Mouse (Mus musculus): ENCODE measurements around the gene Kcnma1. TPM values are rescaled to one million over a fixed set of nuclear protein-coding genes. Genes with fewer than 3 reads are reported as not detected.

Gene Kcnma1
- polyA plus RNA-seq, 1 experiment = 0.29 TPM

- no peak for TF ChIP-seq CTCF (IDR thresholded peaks at IDR 0.05; ENCODE audit: extremely low read depth, insufficient read depth, insufficient read length, insufficient replicate concordance)
- TF ChIP-seq POLR2A (IDR thresholded peaks at IDR 0.05; ENCODE audit: low read depth, low read length) = no peak
- no peaks in the 10 kb centered on the region for H3K4me1 ChIP-seq (ENCODE audit: control insufficient read depth, insufficient read depth, insufficient read length)
- H3K27ac ChIP-seq (ENCODE audit: insufficient read depth, low read length) = no peak overlapping the region
- no peak overlapping the region for H3K4me3 ChIP-seq (ENCODE audit: extremely low read depth, insufficient read depth, insufficient read length)
- 86% methylated on average over 7 of the region's 7 CpGs for WGBS
- no peaks in the 10 kb centered on the region for H3K27me3 ChIP-seq (ENCODE audit: control insufficient read depth, insufficient read depth, low read length)
- DNase-seq (ENCODE audit: low read depth in 1 of 2, low spot score in 2 of 2) = no peak
- H3K36me3 ChIP-seq (ENCODE audit: control insufficient read depth, insufficient read depth, low read length) = no peaks in the 10 kb centered on the region
Observed at GRCm38 (mm10) chr14:24032876-24033389, 18.6 kb upstream of the Kcnma1 start.

DNA sequence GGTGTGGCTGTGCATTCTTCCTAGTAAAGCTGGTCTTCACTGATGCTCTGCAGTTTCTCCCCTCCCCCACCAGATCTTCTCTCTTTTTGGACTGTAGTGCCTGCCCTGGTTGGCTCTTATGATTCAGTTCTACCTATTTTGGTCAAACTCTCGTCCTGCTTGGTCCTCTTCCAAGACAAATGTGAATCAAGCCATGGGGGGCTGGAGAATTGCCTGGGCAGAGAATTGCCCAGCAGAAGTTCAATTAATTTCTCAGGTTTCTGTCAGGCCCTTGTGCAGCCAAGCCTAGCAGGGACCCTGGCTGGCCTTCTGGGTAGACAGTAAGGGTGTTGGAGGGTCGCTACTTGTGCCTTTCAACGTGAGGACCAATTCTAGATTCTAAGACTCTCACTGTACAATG, 17.9 kb upstream of the Kcnma1 start:
- Histone ChIP-seq H3K27me3 (ENCODE audit: control insufficient read depth, insufficient read depth, low read length) (no peaks in the 10 kb centered on the region), H3K27ac (ENCODE audit: insufficient read depth, low read length) (no peak overlapping the region), H3K36me3 (ENCODE audit: control insufficient read depth, insufficient read depth, low read length) (no peaks in the 10 kb centered on the region), H3K4me1 (ENCODE audit: control insufficient read depth, insufficient read depth, insufficient read length) (no peaks in the 10 kb centered on the region), H3K4me3 (ENCODE audit: extremely low read depth, insufficient read depth, insufficient read length) (no peak overlapping the region)
- WGBS = 68% methylated on average over 3 of the region's 3 CpGs
- TF ChIP-seq POLR2A (IDR thresholded peaks at IDR 0.05; ENCODE audit: low read depth, low read length) (no peak), CTCF (IDR thresholded peaks at IDR 0.05; ENCODE audit: extremely low read depth, insufficient read depth, insufficient read length, insufficient replicate concordance) (no peak)
- DNase-seq (ENCODE audit: low read depth in 1 of 2, low spot score in 2 of 2) = no peak

DNA sequence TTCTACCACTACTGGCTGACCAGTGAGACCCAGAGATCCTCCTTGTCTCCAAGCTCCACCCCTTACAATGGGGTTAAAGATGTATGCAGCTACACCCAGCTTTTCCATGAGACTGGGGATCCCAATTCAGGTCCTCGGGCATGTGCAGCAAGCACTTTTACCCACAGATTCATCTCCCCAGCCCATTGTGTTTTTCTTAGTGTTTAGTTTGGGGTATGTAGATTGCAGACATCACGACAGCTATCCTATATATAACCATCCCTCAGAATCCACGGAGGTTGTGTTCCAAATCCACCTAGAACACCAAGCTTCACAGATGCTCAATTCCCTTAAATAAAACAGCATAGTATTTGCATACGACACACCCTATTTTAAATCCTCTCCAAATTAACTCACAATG, 6.4 kb upstream of the Kcnma1 start:
- Histone ChIP-seq H3K36me3 (ENCODE audit: control insufficient read depth, insufficient read depth, low read length) (no peaks in the 10 kb centered on the region), H3K27me3 (ENCODE audit: control insufficient read depth, insufficient read depth, low read length) (no peaks in the 10 kb centered on the region), H3K4me3 (ENCODE audit: extremely low read depth, insufficient read depth, insufficient read length) (no peak overlapping the region), H3K27ac (ENCODE audit: insufficient read depth, low read length) (no peak overlapping the region), H3K4me1 (ENCODE audit: control insufficient read depth, insufficient read depth, insufficient read length) (no peaks in the 10 kb centered on the region)
- TF ChIP-seq POLR2A (IDR thresholded peaks at IDR 0.05; ENCODE audit: low read depth, low read length) = no peak
- no peak for TF ChIP-seq CTCF (IDR thresholded peaks at IDR 0.05; ENCODE audit: extremely low read depth, insufficient read depth, insufficient read length, insufficient replicate concordance)
- 76% methylated on average over 4 of the region's 4 CpGs for WGBS
- no peak for DNase-seq (ENCODE audit: low read depth in 1 of 2, low spot score in 2 of 2)

- Histone ChIP-seq H3K27ac (ENCODE audit: insufficient read depth, low read length) (no peak overlapping the region), H3K36me3 (ENCODE audit: control insufficient read depth, insufficient read depth, low read length) (no peaks in the 10 kb centered on the region), H3K27me3 (ENCODE audit: control insufficient read depth, insufficient read depth, low read length) (no peaks in the 10 kb centered on the region; the same call in 1 of the 2 replicates), H3K4me3 (ENCODE audit: extremely low read depth, insufficient read depth, insufficient read length) (no peak overlapping the region), H3K4me1 (ENCODE audit: control insufficient read depth, insufficient read depth, insufficient read length) (no peaks in the 10 kb centered on the region)
- WGBS = 53% methylated on average over 1 of the region's 1 CpGs
- no peak for DNase-seq (ENCODE audit: low read depth in 1 of 2, low spot score in 2 of 2)
- TF ChIP-seq POLR2A (IDR thresholded peaks at IDR 0.05; ENCODE audit: low read depth, low read length) (no peak), CTCF (IDR thresholded peaks at IDR 0.05; ENCODE audit: extremely low read depth, insufficient read depth, insufficient read length, insufficient replicate concordance) (no peak)
Observed at GRCm38 (mm10) chr14:24009978-24010377, 4.3 kb downstream of the Kcnma1 start.

- no peak for TF ChIP-seq CTCF (IDR thresholded peaks at IDR 0.05; ENCODE audit: extremely low read depth, insufficient read depth, insufficient read length, insufficient replicate concordance)
- no peak for TF ChIP-seq POLR2A (IDR thresholded peaks at IDR 0.05; ENCODE audit: low read depth, low read length)
- 16% methylated on average over 7 of the region's 7 CpGs for WGBS
Observed at GRCm38 (mm10) chr14:24008252-24008651, 6.0 kb downstream of the Kcnma1 start.

GRCm38 (mm10) chr14:24006276-24006675, 8.0 kb downstream of the Kcnma1 start:
- no peak overlapping the region for H3K4me3 ChIP-seq (ENCODE audit: extremely low read depth, insufficient read depth, insufficient read length)
- peaks cover 10% of the 10 kb centered on the region for H3K27me3 ChIP-seq (ENCODE audit: control insufficient read depth, insufficient read depth, low read length)
- WGBS = 84% methylated on average over 2 of the region's 2 CpGs

More at GRCm38 (mm10) chr14:24008252-24008651, 6.0 kb downstream of the Kcnma1 start:
- Histone ChIP-seq H3K27me3 (ENCODE audit: control insufficient read depth, insufficient read depth, low read length) (peaks cover 10% of the 10 kb centered on the region), H3K36me3 (ENCODE audit: control insufficient read depth, insufficient read depth, low read length) (no peaks in the 10 kb centered on the region), H3K4me3 (ENCODE audit: extremely low read depth, insufficient read depth, insufficient read length) (no peak overlapping the region), H3K27ac (ENCODE audit: insufficient read depth, low read length) (no peak overlapping the region), H3K4me1 (ENCODE audit: control insufficient read depth, insufficient read depth, insufficient read length) (no peaks in the 10 kb centered on the region; the same call in 1 of the 2 replicates)
- DNase-seq (ENCODE audit: low read depth in 1 of 2, low spot score in 2 of 2) = no peak

DNA sequence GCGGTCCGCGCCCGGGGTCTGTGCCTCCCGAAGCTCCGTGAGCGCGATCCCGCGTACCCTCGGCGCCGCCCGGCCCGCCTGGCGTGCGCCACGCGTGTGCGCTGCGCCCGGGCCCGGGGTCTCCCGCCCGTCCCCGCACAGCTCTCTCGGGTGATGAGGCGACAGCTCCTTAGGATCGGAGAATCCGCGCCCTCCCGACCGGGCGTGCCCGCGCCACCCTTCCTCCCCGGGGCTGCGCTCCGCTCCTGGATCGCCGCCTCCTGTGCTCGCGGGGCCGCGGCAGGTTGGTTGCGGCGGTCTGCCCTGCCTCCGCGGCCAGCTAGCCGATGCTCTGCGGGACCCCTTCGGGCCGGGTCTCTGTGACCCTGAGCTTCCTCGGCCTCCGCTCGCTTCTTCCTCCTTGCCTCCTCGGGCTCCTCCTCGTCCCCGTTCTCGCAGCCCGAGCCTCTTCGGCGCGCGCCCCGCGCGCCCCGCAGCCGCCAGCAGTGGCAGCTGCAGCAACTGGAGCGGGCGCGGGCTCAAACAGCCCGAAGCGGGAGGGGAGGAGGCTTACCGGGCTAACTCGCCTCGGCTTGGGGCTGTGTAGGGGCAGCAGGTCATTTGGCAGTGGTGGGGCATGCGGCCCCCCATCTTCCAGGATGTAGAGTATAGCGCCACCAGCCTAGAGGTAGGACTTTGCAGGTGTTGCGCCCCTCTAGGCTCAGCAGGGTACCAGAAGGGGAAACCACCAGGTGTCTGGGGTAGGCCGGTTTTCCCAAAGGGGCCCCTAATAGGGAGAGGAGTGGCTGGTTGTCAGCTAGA, 9.6 kb downstream of the Kcnma1 start:
- DNase-seq (ENCODE audit: low read depth in 1 of 2, low spot score in 2 of 2) = no peak
- 3% methylated on average over 79 of the region's 82 CpGs for WGBS
- Histone ChIP-seq H3K27me3 (ENCODE audit: control insufficient read depth, insufficient read depth, low read length) (peaks cover 10% of the 10 kb centered on the region), H3K4me3 (ENCODE audit: extremely low read depth, insufficient read depth, insufficient read length) (peak overlapping the region; percentile 8; the same call in 1 of the 2 replicates), H3K36me3 (ENCODE audit: control insufficient read depth, insufficient read depth, low read length) (no peaks in the 10 kb centered on the region), H3K4me1 (ENCODE audit: control insufficient read depth, insufficient read depth, insufficient read length) (no peaks in the 10 kb centered on the region; the same call in 1 of the 2 replicates), H3K27ac (ENCODE audit: insufficient read depth, low read length) (no peak overlapping the region)
- TF ChIP-seq CTCF (IDR thresholded peaks at IDR 0.05; ENCODE audit: extremely low read depth, insufficient read depth, insufficient read length, insufficient replicate concordance) (no peak), POLR2A (IDR thresholded peaks at IDR 0.05; ENCODE audit: low read depth, low read length) (no peak)

More at GRCm38 (mm10) chr14:24006276-24006675, 8.0 kb downstream of the Kcnma1 start:
- H3K27ac ChIP-seq (ENCODE audit: insufficient read depth, low read length) = no peak overlapping the region
- H3K36me3 ChIP-seq (ENCODE audit: control insufficient read depth, insufficient read depth, low read length) = no peaks in the 10 kb centered on the region
- no peak for TF ChIP-seq CTCF (IDR thresholded peaks at IDR 0.05; ENCODE audit: extremely low read depth, insufficient read depth, insufficient read length, insufficient replicate concordance)
- H3K4me1 ChIP-seq (ENCODE audit: control insufficient read depth, insufficient read depth, insufficient read length) = no peaks in the 10 kb centered on the region; the same call in 1 of the 2 replicates
- DNase-seq (ENCODE audit: low read depth in 1 of 2, low spot score in 2 of 2) = no peak
